Mouse (Mus musculus) embryo, embryonic 11.5 days (tissue): Measurements from ENCODE around the gene Arfgef3.
"Not testable (repeated sequence)": the region's sequence is repeated elsewhere in the genome, so short reads cannot be mapped to it uniquely, and the experiment has no call there.

Experiments
- DNase-seq: peaks from one replicate; pipeline ENCODE4 v3.0.0-alpha.2; 2012; ENCODE audit warnings: low read depth, low spot score

Gene Arfgef3

GRCm38 (mm10) chr10:18681385-18681954, 62.3 kb downstream of the Arfgef3 start:
- no peak for DNase-seq

- DNase-seq, result no peak
Observed at GRCm38 (mm10) chr10:18680661-18681384, 62.9 kb downstream of the Arfgef3 start.

GRCm38 (mm10) chr10:18678836-18679235, 64.9 kb downstream of the Arfgef3 start:
- no peak for DNase-seq

GRCm38 (mm10) chr10:18664794-18665193, 79.0 kb downstream of the Arfgef3 start:
- no peak for DNase-seq

- DNase-seq, result no peak
Observed at GRCm38 (mm10) chr10:18664016-18664415, 79.7 kb downstream of the Arfgef3 start.

GRCm38 (mm10) chr10:18661606-18662220, 82.0 kb downstream of the Arfgef3 start:
- no peak for DNase-seq

- DNase-seq, result no peak
Observed at GRCm38 (mm10) chr10:18660998-18661397, 82.8 kb downstream of the Arfgef3 start.

GRCm38 (mm10) chr10:18657588-18657987, 86.2 kb downstream of the Arfgef3 start:
- no peak for DNase-seq

- DNase-seq, result no peak
Observed at GRCm38 (mm10) chr10:18647069-18647468, 96.7 kb downstream of the Arfgef3 start.

GRCm38 (mm10) chr10:18646035-18646434, 97.7 kb downstream of the Arfgef3 start:
- no peak for DNase-seq

- DNase-seq, result no peak
Observed at GRCm38 (mm10) chr10:18644346-18644745, 99.4 kb downstream of the Arfgef3 start.

- no peak for DNase-seq
Observed at GRCm38 (mm10) chr10:18643506-18643905, 100.2 kb downstream of the Arfgef3 start.

- no peak for DNase-seq
Observed at GRCm38 (mm10) chr10:18642854-18643253, 100.9 kb downstream of the Arfgef3 start.

- no peak for DNase-seq
Observed at GRCm38 (mm10) chr10:18640596-18640995, 103.2 kb downstream of the Arfgef3 start.

GRCm38 (mm10) chr10:18635450-18635849, 108.3 kb downstream of the Arfgef3 start:
- DNase-seq, result no peak

GRCm38 (mm10) chr10:18634405-18634985, 109.3 kb downstream of the Arfgef3 start:
- DNase-seq, result no peak

- DNase-seq, result no peak
Observed at GRCm38 (mm10) chr10:18630498-18630897, 113.3 kb downstream of the Arfgef3 start.

- DNase-seq, result no peak
Observed at GRCm38 (mm10) chr10:18627530-18627929, 116.2 kb downstream of the Arfgef3 start.

- no peak for DNase-seq
Observed at GRCm38 (mm10) chr10:18612796-18613195, 131.0 kb downstream of the Arfgef3 start.

GRCm38 (mm10) chr10:18604827-18605535, 138.8 kb downstream of the Arfgef3 start:
- not testable (repeated sequence) for DNase-seq

- peak; percentile 44 for DNase-seq
Observed at GRCm38 (mm10) chr10:18602030-18602429, 141.7 kb downstream of the Arfgef3 start.

GRCm38 (mm10) chr10:18597601-18598000, 146.1 kb downstream of the Arfgef3 start:
- no peak for DNase-seq
